Mouse (Mus musculus) frontal cortex, postnatal 25 days (tissue): Measurements from ENCODE around the gene Serinc5.

Source experiments
- DNase-seq, 2 experiments: peaks; one replicate each; pipeline ENCODE4 v3.0.0; 2022; ENCODE audit warnings: low spot score in 2 of 2

The Serinc5 gene

DNA sequence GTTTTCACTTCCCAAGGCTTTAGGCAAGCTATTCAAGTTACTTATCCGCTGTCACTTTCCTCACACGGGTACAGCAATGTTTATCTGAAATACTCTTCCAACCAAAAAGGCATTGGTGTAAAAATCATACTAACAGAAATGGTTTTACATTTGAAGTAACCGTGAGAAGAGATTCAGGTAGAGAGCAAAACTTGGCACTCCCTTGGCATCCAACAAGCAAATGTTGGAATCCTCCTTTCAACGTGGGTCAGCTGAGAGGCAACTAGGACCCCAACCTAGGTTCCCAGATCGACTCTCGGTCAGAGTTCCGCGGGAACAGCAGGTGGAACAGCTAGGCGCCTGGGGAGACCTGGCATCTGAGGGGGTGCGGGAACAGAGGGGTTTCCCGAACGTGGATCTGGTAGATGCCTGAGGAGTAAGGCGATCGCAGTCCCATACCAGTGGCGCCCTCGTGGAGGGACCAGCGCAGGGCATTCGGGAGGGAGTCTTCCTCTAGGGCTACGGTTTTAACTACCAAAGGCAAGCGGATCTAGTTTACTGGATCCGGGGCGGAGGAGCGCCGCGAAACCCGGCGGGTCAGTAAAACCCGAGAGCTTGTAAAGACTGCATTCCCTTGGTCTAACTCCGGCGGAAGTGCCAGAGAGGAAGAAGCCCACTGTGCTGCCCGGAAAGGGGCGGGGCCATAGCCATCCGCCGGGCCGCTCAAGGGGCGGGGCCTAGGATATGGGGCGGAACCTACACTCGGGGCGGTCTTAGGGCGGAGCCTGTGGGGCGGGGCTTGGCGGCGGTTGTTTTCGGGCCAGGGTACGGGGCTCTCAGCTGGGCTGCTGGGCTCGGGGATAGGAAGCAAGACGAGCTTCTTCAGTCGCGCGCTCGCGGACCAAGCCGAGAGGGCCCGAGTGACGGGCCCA is at the start of gene Serinc5:
TSS of gene Serinc5 (plus strand) at position 781 of the 911 bp plus-strand sequence.
- peak; percentile 95 for DNase-seq

DNA sequence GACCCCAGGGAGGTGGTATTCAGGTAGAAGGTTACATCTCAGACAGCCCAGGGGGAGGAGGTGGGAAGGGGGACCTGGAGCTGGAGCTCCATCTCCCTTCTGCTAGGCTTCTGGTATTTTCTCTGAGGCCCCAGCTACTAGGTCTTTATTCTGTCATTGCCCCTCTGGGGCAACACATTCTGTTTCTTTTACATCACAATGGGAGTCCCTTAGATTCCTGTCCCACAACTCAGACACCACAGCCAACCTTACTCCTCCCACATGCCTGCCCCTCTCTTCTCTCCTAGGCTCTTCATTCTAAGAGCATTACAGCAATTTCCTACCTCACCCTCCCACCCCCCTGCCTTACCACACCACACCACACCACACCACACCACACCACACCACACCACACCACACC is 34.8 kb upstream of the Serinc5 start, which contains the start of gene Spz1:
TSS of gene Spz1 (minus strand) at position 101 of the 400 bp plus-strand sequence.
- DNase-seq = no peak

- DNase-seq = no peak
These were observed 34.2 kb upstream of the Serinc5 start for GRCm38 (mm10) chr13:92576688-92577087.

- no peak for DNase-seq
These were observed 32.7 kb upstream of the Serinc5 start for GRCm38 (mm10) chr13:92578210-92578609.

DNA sequence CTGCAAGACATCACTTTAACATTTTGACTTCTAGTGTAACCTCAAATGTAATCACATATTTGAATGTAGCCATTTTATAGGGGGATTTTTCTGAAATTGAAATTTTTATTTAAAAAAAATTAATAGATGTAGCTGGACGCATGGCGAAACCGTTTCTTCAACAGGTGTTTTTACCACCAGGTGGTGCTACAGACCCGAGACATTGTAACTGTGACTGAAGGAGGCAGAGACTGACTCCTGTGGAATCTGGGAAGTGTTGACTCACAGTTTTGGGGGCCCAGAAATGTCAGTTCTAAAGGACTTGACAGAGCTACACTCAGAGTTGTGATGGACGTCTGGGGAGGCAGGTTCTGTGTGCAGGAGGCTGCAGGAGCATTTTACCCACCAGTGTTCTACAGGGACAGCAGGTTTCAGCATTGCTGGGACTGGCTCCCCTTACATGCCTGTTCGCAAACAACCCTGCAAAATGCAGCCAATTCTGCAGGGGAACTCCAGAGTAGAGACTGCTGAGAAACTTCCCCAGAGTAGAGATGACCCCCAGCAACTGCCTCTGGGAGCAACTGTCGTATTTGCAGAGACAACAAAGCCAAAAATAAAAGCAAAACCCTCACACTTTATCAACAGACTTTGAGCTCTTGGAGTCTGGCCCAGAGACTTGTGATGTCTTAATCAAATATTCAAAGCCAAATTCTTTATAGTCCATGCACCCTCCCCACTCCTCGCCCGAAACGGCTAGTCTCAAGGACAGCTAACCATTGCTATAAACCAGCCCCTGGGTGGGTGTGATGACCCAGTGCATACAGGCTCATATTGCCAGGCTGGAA is 30.5 kb upstream of the Serinc5 start:
- DNase-seq = peak; percentile 23 to 61

DNA sequence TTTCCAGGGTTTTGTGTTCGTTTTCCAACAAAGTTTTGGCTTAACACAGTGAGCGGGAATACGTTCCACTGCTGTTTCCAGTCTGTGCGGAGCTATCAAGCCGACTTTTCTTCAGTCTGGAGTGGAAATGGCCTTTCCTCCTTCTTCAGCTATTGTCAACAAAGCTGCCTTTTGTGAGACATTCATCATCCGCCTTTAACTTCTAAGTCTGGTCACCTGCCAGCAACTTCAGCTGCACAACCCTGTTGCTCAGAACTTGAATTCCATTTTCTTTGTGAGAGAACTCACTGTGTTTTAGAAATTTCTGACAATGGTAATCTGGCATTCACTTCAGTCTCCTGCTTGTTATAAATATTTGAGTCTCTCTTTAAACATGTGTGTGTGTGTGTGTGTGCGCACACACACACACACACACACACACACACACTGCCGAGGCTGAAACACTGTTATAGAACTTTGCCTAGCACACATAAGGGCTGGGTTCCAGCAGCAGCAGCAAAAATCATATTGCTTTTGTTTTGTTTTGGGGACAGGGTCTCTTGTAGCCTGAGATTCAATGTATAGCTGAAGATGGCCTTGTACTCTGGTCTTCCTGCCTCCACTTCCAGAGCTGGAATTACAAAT is 26.7 kb upstream of the Serinc5 start:
- DNase-seq = no peak

DNA sequence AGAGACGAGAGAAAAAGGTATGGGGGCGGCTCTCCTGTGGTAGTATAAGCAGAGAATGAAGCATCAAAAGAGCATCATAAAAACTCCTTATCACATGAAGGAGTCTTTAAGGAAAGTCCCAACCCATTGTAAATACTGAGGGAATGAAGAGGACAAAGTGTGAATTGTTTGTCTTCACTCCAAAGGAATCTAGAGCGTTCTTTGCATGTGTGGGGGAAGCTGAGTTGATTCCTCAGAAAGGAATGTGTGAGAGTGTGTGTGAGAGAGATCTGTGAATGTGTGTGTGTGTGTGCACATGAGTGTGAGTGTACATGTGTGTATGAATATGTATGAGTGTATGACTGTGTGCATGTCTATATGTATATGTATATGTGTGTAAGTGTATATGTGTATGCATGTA is 22.2 kb upstream of the Serinc5 start:
- no peak for DNase-seq

DNA sequence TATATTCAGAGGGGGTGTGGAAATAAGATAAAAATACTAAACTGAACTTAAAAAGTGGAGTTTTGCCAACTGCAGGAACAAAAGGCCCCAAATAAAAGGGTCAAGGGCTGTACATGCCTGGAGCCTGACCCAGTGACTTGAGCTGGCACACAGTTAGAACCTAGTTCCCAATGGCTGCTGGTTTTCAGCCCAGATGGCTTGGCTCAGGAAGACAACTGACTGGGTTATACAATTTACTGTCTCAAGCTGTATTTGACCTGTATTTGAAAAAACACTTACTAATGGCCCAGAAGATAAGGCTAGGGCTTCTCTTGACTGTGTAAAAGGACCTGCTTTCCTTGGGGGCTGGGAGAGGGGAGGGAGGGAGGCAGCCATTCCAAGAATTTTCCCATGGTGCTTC is 21.6 kb upstream of the Serinc5 start:
- no peak for DNase-seq

- DNase-seq = no peak
These were observed 19.7 kb upstream of the Serinc5 start for GRCm38 (mm10) chr13:92591225-92591624.

GRCm38 (mm10) chr13:92592268-92592785 is 18.6 kb upstream of the Serinc5 start:
- DNase-seq = no peak

DNA sequence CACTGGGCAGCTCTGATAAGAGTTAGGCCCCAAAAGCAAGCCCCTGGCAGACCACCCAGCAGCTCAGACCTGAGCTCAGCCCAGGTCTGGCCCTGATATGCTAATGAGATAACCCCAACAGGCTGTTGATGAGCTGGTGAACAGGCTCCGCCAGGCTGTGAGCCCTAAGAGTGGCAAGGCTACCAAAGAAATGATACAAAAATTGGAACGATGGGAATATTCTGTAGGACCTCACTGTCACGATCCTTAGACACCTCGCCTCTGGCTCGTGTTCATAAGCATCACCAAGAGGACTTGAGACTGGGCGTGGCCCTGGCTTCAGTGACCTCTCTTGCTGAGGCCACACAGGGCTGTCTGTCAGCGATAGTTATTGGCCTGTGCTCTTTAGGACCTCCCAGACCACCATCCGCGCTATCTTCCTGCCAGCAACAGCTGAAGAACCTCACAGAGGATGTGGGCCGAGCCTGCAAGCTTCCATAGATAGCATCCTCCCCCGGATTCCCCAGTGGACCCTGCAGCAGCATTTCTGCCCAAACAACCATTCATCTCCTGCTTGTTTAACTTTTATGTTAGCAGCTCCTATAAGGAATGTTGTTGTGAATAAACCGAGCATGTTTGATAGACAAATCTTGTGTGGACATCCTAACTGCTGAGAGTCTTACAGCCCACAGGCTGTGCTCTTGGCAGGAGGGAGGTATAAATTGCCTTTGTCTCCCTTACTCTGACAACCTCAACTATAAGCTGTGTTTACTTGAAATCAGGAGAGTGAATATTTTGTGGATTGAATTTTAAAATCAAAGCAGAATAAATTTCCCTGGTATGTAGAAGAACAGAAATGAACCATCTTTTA is 17.9 kb upstream of the Serinc5 start:
- DNase-seq = no peak

- DNase-seq = no peak
These were observed 17.0 kb upstream of the Serinc5 start for GRCm38 (mm10) chr13:92593731-92594396.

GRCm38 (mm10) chr13:92594481-92594880 is 16.4 kb upstream of the Serinc5 start:
- DNase-seq = no peak

DNA sequence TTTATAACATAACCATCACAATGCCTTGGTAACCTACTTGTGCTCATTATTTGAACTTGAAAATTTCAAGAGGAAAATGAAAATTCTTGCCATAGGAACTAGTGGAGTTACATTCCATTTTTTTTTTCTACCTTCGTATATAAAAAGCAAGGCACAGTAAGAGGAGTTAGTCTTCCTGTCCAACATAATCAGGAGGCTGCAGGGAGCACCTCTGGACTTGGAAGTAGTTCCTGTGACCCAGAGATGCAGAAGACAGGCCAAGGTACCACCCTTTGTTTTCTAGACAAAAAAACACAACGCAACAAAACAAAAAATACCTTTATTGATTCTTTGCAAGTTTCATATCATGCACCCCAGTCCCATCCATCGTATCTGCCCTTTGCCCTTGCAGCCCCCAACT is 16.0 kb upstream of the Serinc5 start:
- DNase-seq = no peak

GRCm38 (mm10) chr13:92595424-92595823 is 15.5 kb upstream of the Serinc5 start:
- DNase-seq = no peak

GRCm38 (mm10) chr13:92605306-92605705 is 5.6 kb upstream of the Serinc5 start:
- DNase-seq = peak in 1 of 2 experiments; percentile 1

- no peak for DNase-seq
These were observed 1.2 kb upstream of the Serinc5 start for GRCm38 (mm10) chr13:92609486-92610310.

- peak in 1 of 2 experiments; percentile 31 for DNase-seq
These were observed 428 bp downstream of the Serinc5 start for GRCm38 (mm10) chr13:92611254-92611784.

DNA sequence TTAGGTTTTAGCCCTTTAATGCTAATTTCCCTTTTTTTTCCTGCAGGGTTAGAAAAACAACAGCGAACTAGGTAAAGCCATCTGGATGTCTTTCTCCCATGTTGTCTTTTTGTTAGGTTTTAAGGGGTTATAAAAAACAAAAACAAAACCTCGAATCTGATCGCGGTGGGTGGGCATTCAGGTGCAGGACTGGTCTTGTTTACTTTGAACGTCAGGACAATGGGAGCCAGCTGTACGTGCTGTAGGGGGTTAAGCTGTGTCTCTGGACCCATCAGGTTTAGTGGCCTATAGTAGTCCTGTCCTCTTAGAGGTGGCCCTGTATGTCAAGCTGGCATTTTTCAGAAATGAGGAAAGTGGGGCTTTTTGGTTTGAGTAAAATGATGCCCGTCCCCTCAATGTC is 1.0 kb downstream of the Serinc5 start:
- DNase-seq = peak in 1 of 2 experiments; percentile 3
